Mouse (Mus musculus): ENCODE data around the gene Edn1.

GRCm38 (mm10) chr13:42346414-42346813 lies 45.1 kb downstream of the Edn1 start:
- TF ChIP-seq CTCF (IDR thresholded peaks at IDR 0.05; ENCODE audit: low read depth) (no peak), EP300 (IDR thresholded peaks at IDR 0.05; ENCODE audit: low read depth) (no peak)

Data from liver, embryonic 14.5 days (tissue).